Mouse (Mus musculus): ENCODE data around the gene 4930518I15Rik. TPM values are rescaled to one million over a fixed set of nuclear protein-coding genes. Genes with fewer than 3 reads are reported as not detected.
"Not testable (repeated sequence)": the region's sequence is repeated elsewhere in the genome, so short reads cannot be mapped to it uniquely, and the experiment has no call there.

The 4930518I15Rik gene
- 1 to 10 TPM; 1.3 to 1.9 TPM for total RNA-seq (2021)
- long read RNA-seq, experiment 1: 0 reads
- long read RNA-seq, experiment 2: 0 reads

DNA sequence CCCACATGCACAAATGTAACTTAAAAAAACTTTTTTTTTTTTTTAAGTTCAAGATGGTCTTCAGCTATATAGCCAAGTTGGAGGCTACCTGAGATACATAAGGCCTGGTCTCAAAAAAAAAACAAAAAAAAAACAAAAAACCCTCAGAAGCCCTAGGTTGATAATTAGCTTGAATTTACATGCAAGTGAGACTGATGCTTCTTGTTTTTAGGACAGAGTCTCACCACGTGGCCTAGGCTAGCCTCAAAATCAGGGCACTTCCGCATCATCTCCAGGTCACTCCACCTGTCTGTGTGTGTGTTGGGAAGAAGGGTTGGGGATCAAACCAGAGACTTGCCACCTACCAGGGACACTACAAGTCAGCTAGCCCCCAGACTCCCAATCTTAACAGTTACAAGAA is at the start of gene 4930518I15Rik:
TSS of gene 4930518I15Rik (minus strand) at position 112 of the 400 bp plus-strand sequence.
- intact Hi-C loops (cut with DNase I): loop anchor here (10.0 kb wide), 1 partner anchor 313 kb away; the partner anchor contains the start of gene Aar2
- DNase-seq (ENCODE audit: low spot score in 2 of 2): no peak

DNA sequence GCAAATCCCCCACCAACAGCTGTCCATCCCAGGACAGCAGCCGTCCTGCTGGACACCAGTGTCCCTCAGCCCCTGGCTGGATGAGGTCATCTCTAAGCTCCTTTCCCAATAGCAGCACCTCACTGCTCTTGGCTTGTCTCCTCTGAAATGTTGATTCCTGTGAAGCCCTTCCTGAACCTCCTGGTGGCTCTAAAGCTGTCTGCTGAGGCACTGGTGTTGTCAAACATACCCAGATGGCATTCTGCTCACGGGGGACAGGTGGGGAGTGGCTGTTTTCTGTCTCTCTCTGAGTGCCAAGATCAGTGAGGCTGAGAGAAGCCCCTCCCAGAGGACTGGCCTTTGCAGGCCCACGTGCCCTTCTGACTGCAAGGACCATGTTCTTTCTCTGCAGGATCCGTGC is 48.2 kb upstream of the 4930518I15Rik start:
- intact Hi-C loops (cut with DNase I); DNase-seq (ENCODE audit: low spot score in 2 of 2): not testable (repeated sequence)

DNA sequence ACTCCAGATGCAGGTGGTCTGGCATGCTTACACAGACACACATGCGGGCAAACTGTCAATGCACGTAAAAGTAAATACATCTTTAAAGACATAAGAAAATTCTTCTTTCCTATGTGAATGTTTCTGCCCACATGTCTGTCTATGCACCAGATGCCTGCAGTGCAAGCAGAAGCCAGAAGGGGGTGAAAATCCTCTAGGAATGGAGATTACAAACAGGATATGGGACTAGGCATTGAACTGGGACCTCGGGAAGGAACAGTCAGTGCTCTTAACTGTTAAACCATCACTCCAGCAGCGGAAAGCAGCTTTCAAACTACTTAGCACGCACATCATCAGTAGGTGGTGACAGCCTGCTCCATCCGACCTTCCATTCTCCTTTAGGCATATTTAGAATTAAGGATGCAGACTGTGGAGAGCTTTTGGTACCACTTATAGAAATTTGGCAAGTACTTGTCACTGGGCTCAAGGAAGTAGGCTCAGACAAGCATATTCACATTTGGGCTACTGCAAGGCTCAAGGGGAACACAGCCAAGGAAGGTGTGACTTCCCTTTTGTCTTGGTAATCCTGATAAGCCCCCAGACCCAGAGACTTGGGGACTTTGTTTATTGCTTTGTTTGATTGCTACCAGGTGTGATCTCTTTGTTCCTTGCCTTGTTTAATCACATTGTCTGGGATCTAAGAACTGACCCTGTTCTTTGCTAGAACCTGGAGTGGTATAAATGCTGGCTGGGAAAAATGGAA is 47.4 kb upstream of the 4930518I15Rik start:
- intact Hi-C loops (cut with DNase I): no loop called here
- peak; percentile 83 to 87 for DNase-seq (ENCODE audit: low spot score in 2 of 2)

DNA sequence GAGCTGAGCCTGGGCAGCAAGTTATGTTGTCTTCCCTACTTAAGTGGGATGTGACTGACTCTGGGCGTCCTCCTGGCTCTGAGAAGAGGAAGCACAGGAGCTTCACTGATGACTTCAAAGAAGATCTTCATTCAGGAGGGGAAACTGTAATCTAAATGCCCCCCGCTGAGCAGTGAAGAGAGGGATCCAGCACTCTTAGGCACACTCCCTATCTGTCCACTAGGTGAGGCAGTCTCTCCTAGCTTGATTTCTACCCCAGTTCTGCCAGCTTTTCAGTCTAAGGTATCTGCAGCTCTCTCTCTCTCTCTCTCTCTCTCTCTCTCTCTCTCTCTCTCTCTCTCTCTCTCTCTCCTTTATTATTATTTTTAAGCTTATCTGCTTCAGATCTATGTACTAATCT is 45.6 kb upstream of the 4930518I15Rik start:
- no peak for DNase-seq (ENCODE audit: low spot score in 2 of 2)
- intact Hi-C loops (cut with DNase I): loop anchor here (1.0 kb wide), 1 partner anchor 92 kb away; no protein-coding TSS in a partner anchor

DNA sequence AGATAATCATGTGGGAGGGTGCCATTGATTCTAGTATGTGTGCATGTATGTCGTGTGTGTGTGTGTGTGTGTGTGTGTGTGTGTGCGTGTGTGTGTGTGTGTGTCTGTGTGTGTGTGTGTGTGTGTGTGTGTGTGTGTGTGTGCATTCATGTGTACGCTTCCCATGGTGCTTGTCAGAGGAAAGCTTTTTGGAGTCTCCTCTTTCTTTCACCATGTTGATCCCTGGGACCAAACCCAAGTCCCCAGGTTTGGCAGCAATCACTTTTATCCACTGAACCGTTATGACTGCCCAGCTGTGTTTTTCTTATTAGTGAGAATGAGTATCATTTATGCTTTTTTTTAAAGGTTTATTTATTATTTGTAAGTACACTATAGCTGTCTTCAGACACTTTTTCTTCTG is 44.7 kb upstream of the 4930518I15Rik start:
- intact Hi-C loops (cut with DNase I); DNase-seq (ENCODE audit: low spot score in 2 of 2): not testable (repeated sequence)

DNA sequence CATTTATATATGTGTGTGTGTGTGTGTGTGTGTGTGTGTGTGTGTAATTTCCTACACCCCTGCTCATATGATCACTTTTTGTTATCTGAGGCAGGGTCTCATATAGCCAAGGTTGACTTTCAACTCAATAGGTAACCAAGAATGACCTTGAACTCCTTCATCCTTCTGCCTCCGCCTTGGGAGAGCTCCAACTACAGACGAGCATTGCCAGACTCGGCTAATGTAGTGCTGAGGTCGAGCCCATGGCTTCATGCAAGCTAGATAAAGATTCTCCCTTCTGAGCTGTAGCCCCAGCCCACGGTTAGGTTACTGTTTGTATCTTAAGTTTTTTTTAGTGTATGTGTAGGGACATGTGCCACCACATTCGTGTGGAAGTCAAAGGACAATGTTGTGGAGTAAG is 44.1 kb upstream of the 4930518I15Rik start:
- no peak for DNase-seq (ENCODE audit: low spot score in 2 of 2)
- intact Hi-C loops (cut with DNase I): no loop called here

DNA sequence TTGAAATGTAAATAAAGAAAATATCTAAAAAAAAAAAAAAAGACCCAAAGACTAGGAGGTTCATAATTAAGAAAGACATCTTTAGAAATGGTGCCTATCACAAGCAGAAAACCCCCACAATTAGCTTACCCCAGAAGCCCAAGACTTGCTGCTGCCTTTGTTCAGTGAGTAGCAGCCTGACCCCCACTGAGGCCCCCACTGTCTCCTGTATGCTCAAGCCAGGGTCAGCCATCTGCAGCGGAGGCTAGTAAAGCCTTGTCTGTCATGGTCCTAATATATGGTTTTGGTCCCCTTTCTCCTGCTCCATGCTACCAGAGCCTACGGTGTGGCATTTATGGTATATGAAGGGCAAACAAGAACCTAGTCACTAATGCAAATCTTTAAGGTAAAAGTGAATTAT is 43.6 kb upstream of the 4930518I15Rik start:
- DNase-seq (ENCODE audit: low spot score in 2 of 2): no peak
- intact Hi-C loops (cut with DNase I): no loop called here

DNA sequence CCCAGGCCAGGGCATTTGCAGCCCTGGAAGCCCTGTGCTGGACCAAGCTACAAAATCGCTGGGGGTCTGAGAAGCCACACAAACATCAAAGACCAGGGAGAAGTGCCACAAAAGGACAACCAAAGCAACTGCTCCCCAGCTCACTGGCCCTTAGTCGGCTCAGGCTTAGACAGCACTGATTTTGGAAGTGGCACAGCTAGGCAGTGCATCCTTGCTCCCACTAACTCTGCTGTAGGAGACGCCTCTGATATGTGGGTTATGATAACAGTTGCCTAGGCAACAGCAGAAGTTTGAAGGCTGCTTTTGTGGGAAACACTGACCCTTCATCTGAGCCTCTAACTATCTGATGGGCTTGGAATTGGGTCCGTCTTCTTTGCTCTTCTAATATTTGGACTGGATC is 41.4 kb upstream of the 4930518I15Rik start:
- DNase-seq (ENCODE audit: low spot score in 2 of 2): no peak
- intact Hi-C loops (cut with DNase I): no loop called here

DNA sequence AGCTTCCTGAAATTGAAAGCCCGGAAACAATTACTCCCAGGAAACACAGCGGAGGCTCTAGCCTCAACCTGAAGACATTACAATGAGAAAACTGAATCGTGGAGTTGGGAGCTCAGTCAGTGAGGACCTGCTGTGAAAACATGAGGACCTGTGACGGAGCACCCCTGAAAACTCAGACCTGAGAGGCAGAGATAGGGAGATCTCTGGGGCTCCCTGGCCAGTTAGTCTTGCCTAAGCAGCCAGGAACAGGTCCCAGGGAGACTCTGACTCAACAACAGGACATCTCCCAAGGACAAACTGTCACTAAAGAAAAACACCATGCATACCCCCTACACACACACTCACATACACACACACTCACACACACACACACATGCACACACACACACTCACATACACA is 40.6 kb upstream of the 4930518I15Rik start:
- no peak for DNase-seq (ENCODE audit: low spot score in 2 of 2)
- intact Hi-C loops (cut with DNase I): no loop called here

DNA sequence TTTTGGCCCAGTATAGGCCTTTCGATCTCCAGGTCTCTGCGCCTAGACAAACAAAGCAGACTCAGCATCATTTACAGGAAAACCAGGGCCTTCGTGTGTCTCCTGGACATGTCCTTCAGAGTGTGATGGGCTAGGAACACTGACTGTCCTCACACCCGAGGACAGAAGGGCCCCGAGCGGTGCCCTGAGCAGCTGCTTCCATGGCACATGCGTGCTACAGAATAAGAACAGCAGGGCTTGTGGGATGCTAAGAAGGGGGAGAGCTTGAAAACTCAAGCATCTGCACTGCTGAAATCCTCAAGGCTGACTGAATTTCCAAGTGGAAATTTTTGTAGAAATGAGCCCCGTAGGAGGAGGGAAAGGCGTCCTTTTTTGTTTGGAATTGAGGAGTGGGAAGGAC is 39.3 kb upstream of the 4930518I15Rik start:
- intact Hi-C loops (cut with DNase I): no loop called here
- peak; percentile 47 to 51 for DNase-seq (ENCODE audit: low spot score in 2 of 2)

DNA sequence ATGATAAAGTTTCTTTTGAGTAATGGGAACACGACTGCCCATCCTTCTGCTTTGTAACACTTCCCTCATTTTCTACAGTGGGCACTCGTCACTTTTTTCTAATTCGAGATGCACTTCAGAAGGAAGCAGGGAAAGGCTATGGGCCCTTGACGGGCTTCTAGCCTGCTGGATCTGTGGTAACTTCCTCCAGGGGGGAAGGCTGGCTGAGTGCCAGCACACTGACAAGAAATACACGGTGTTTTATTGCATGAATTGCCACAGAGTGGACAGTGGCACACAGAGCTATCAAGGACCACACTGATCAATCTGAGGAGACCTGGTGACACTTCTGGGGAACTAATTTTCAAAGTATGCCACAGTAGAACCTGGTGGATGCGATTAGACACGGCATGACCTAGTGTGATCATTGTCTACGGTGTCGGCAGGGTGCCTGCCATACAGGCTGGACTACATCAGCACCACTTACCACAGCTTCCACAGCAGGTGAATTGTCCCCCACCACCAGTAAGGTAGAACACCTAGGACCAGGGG is 38.7 kb upstream of the 4930518I15Rik start:
- no peak for DNase-seq (ENCODE audit: low spot score in 2 of 2)
- intact Hi-C loops (cut with DNase I): no loop called here

DNA sequence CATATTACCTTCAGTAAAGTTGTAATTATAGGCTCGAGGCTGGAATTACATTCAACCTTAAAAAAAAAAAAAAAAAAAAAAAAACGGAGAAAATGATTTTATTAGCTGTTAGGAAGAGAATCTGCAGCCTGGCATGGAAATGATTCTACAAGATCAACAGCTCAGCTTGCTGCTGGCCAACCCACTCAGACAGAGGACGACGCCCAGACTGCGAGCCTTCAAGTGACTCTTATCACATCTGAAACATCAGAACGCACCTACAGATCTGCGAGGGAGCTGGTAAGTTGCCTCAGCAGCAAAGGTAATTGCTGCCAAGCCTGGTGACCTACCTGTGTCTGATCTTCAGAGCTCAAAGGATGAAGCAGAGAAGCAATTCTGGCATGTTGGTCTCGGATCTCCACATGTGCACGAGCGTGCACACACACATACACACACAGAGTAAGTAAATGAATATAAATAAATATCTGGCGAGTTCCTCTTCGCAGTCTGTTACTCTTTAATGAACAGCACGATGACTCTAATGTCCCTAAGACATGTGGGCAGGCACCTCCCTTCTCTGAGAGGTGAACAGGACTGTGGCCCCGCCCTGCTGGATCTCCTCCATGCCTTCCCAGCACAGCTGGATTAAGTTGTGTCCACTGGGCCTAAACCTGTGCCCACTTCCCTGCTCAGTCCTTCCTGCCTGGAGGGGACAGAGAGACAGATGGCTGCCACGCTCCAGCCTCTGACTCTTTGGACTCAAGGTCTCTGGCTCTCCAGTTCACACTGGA is 36.9 kb upstream of the 4930518I15Rik start:
- intact Hi-C loops (cut with DNase I): no loop called here
- DNase-seq (ENCODE audit: low spot score in 2 of 2): no peak

DNA sequence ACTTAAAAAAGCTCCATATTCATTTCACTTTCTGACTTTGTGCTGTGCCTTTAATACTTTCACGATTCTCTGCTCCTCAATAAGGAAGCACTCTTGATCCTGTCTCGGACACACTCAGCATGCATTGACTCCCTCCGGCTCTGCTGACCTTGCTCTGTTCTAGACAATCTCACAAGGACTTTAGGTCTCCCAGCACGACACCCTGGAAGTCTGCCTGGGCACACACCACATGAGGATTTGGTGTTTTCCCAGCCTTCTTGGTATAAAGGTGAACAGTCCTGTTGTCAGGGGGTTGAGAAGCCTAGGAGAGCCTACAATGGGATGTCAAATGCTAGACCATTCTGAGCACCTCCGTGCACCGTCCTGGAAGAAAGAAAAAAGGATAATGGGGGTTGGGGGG is 35.1 kb upstream of the 4930518I15Rik start:
- intact Hi-C loops (cut with DNase I): no loop called here
- DNase-seq (ENCODE audit: low spot score in 2 of 2): no peak

DNA sequence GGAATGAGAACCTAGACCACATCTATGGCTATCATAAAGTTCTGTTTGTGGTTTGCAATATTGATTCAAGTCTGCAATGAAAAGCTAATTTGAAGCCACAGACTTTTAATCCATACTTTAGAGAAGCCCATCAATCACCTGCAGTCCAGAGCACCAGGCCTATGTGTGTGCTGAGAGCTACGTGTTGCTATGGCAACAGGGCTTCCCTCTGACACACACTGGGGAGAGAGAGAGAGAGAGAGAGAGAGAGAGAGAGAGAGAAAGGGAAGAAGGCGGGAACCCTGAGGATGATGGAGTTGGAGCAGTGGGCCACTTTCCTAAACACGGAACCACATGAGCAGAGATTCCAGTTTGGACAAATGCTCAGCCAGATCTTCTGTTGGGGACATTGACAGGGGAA is 34.5 kb upstream of the 4930518I15Rik start:
- intact Hi-C loops (cut with DNase I): no loop called here
- no peak for DNase-seq (ENCODE audit: low spot score in 2 of 2)

DNA sequence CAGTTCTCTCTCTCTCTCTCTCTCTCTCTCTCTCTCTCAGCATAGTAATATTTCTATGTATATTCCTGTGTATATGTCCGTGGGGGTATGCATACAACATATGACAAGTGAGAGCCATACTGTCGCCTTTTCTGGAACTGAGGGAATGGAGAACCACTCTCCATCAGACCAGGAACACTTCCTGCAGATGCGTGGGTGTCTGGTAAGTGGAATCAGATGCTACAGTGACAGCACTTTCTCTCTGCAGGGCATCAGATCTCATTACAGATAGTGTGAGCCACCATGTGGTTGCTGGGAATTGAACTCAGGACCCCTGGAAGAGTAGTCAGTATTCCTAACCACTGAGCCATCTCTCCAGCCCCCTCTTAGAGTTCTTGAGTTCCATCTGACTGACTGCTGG is 30.7 kb upstream of the 4930518I15Rik start:
- intact Hi-C loops (cut with DNase I): no loop called here
- no peak for DNase-seq (ENCODE audit: low spot score in 2 of 2)

DNA sequence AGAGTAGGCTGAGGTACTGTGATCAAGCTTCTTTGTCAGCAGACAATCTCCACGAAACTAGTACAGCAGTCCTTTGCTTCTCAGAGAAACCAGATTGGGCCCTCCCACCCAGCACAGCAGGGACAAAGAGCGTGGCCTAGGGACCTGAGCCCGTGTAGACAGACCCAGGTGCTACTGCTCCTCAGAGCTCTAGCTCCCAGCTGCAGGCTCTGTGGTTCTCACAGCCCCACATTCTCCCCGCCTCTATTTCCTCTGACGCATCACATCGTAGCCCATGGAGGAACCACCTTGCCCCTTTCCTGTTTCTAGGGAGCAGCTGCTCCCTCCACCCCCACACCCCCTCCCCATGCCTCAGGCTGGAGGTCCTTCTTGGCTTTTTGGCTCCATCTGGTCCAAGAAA is 29.3 kb upstream of the 4930518I15Rik start, which contains the start of gene Sla2:
TSS of gene Sla2 (minus strand) at position 176 of the 400 bp plus-strand sequence.
- intact Hi-C loops (cut with DNase I): no loop called here
- DNase-seq (ENCODE audit: low spot score in 2 of 2): no peak

DNA sequence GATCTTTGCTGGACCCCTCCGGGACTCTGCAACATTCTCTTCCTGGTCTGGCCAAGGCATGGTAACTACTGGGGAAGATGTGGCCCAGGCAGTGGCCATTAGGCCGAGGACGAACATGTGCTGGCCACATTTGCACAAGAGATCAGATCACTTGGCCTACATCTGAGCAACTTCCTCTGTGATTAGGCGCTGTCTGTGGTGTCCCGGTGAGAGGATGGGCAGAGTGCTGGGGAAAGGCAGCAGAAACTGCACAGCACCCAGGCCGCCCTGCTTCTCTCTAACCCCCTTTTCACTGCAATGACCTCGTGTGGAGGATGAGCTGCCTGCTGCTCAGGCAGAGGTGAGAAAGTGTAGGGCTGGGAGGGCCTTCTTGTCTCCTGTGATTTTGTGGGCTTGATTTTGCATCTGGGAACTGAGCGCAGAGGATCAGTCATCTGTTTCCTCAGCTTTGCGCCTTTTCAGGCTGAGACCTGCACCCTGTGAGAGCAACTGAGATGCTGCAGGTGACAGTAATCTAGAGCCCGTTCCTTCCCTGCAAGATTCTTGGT is 28.4 kb upstream of the 4930518I15Rik start:
- intact Hi-C loops (cut with DNase I): no loop called here
- no peak for DNase-seq (ENCODE audit: low spot score in 2 of 2)

DNA sequence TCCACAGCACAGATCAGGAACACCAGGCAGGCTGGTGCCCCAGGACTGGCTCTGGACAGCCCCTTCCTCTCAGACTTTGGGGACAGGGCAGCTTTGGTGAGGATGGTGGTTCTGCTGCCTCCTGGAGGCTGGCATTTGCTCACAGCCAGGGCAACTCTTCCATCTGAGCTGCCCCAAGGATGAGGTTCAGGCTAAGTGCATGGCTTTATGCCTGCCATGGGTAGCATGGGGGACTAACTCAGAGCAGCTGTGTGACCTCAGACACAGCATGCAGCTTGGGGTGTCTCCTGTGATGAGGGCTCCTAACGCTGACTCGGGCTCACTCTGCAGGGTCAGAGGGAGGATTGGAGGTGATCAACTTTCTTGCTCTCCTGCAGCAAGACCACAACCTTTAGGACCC is 27.9 kb upstream of the 4930518I15Rik start:
- intact Hi-C loops (cut with DNase I); DNase-seq (ENCODE audit: low spot score in 2 of 2): not testable (repeated sequence)

DNA sequence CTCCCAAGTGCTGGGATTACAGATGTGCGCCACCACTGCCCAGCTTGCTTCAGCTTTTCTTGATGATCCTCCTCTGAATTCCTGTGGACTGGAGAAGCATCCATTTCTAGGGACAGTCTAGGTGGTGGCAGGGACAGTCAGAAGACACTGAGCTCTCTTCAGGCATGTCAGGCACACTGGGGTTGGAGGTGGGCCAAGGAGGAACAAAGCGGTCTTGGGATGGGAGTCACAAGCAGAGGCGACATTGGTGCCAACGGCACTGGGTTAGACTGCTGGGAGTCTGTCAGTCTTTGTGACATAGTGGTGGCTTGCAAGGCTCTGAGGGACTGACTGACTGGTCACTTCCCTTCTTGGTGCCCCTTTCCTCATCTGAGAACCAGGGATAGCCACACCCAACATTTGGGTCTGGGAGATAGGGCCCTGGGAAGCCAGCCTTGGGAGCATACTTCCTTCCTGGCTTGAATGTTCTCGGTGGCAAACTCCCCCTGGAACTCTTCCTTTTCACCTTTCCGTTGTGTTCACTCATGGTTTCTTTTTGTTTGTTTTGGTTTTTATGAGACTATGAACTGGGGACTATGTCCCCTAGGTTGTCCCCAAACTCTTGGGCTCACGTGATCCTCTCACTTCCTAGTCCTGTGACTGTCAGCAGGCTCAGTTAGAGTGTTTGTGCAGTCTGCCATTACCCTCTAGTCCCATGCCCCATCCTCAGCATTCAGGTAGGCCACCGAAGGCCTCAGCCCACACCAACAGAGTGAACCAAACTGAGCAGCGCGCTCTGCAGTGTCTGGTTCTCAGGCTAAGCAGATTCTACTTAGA is 26.9 kb upstream of the 4930518I15Rik start:
- intact Hi-C loops (cut with DNase I): no loop called here
- no peak for DNase-seq (ENCODE audit: low spot score in 2 of 2)
